Mouse (Mus musculus) adrenal gland, postnatal 4 days (tissue): Measurements from ENCODE around the gene Myh14. TPM values are rescaled to one million over a fixed set of nuclear protein-coding genes. Genes with fewer than 3 reads are reported as not detected.

Experiments
- DNase-seq, 2 experiments: peaks; one replicate each; pipeline ENCODE4 v3.0.0; 2021 to 2022; ENCODE audit warnings: low spot score in 2 of 2, mixed read lengths in 2 of 2
- total RNA-seq, 2 experiments: library from RNA; stranded (reverse); gene quantifications; 2 replicates each; pipeline ENCODE4 v1.2.3; 2021

Myh14 gene
- total RNA-seq, 2 experiments from 2014 or later, result 7.0 to 8.2 TPM

DNA sequence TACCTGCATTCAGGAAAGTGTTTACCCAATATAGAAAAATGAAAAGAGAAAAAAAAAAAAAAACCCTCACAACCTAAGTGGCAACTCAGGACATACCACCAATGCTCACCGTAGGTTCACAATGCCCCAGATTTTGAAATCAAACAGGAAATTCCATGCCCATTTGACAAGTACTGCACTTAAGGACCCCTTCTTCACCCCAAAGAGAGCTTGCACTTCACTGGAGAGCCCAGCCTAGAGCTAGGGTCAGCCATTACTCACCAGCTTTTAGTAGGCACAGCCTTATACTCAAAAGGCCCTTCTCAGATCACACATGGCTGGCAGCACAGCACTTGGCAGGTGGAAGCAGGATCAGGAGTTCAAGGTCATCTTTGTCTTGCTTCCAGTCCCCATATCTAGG lies 87.5 kb downstream of the Myh14 start:
- no peak for DNase-seq

DNA sequence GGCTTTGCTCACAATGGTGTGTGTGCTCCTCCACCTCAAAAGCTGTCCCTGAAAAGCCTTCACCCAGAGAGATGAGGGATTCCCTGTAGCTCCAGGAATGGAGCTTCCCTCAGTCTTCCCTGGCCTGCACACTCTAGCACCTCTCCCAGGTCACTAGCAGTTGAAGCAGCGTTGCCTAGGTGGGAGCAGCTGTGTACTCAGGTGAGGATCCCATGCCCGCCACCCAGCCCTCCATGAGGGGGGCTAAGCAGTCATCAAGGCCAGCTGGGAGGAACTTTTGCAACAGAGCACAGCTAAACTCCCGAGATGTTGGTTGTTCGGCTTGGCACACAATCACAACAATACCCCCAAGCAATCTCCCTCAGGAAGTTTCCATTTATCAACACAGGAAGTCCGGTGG lies 87.9 kb downstream of the Myh14 start:
- DNase-seq, result no peak

DNA sequence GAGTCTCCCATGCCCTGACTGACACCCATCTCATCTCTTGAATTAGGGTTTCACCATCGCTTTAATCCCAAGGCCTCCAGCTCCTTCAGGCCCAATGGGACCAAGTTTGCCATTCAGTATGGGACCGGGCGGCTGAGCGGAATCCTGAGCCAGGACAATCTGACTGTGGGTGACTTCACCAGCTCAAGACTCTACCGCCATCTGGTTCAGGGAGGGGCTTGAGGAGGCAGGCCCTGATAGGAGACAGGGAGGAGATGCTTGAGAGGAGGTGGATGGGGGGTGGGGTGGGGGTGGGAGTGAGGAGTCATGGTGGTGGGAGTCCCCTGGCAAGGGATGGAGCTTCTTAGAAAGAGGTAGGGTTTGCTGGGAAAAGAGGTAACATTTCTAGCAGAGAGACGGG lies 89.0 kb downstream of the Myh14 start:
- no peak for DNase-seq

DNA sequence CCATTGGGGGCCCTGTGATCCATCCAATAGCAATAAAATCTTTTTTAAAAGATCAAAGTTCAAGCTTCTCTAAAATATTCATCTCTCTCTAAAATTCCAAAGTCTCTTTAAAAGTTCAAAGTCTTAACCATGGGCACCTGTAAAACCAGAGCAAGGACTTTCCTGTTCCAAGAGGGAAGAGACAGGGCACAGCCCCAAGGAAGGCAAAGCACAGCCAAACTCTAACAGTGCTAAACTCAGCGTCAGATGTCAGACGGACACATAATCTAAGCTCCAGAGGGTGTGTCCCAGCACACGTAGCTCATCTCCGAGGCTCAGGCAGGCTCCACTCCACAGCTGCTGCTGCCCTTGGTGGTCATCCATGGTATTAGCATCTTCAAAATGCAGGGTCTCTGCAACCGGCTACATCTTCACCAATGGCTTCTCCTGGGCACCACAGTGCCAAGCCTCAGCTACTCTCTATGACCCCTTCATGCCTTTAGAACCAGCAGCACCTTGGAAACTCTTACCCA lies 94.3 kb downstream of the Myh14 start:
- no peak for DNase-seq

DNA sequence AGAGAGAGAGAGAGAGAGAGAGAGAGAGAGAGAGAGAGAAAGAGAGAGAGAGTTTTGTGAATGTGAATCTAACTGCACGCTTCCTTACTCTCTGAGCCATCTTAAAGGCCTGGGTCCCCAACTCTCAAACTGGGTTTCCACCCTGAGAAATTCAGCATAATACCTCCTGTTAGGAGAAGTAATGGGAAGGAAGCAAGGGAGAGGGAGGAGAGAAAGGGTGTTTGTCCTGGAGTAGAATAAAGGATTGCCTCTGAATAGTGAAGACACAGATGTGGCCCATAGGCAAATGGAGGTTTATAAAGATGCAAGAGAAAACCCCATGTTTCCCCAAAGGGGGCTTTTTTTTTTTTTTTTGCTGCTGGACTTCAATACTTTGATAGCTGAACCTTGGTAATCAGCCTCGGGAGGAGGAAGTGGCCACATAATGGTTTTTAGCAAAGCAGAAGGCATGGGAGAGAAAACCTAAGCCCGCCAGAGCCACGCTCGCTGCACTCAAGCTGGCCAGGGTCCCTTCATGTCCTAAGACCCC lies 97.6 kb downstream of the Myh14 start:
- DNase-seq, result no peak

DNA sequence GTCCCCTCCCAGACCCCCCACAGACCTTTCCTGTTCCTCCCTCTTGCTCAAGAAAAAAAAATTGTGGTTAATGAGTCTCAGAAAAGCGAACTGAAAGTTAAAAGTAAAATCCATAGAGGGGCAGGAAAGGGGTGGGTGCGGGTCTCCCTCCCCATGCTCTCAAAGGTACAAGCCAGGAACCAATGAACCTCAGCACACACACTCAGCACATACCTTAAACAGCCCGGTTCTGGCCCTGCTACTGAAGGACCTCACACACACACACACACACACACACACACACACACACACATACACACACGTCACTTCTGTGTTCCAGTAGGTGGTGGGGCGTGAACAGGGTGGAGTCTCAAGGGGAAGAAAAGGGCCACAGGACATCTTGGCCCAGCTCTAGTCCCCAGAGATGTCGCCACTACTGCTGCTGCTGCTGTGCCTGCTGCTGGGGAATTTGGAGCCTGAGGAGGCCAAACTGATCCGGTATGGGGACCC lies 98.4 kb downstream of the Myh14 start, which contains the start of gene Napsa:
Gene Napsa (plus strand): TSS at position 168 of the 489 bp plus-strand sequence.
- no peak for DNase-seq

DNA sequence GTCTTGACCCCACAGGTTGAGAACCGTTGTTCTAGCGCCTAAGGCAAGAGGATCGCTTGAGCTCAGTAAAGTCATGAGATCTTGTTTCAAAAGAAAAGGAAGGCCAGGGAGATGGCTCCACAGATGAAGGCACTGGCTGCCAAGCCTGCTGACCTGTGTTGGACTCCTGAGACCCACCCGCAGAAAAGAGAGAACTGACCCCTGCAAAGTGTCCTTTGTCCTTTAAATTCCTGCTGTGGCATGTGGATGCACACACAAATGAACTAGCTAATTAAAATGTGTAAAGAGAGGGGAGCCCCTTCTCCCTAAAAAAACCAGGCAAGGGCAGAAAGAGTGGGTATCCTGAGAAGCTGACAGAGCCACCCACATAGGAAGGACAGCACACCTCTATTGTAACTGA lies 98.8 kb downstream of the Myh14 start:
- DNase-seq, result no peak

DNA sequence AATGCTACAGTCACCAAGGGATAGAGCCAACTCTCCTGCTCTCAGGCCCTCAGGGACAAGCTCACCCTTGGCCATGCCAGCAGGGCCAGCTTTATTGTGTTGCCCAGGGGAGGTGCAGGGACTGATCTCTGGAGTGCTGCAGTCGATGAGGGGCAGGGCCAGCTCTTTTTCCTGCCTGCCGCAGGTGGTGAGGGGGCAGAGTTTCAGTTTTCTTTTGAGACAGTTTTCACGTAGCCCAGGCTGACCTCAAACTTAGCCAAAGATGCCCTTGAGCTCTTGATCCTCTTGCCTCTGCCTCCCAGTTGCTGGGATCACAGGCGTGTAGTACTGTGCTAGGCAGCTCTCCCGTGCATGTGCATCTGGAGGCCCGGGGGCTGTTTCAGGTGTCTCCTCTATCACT lies 99.7 kb downstream of the Myh14 start:
- DNase-seq, result no peak

DNA sequence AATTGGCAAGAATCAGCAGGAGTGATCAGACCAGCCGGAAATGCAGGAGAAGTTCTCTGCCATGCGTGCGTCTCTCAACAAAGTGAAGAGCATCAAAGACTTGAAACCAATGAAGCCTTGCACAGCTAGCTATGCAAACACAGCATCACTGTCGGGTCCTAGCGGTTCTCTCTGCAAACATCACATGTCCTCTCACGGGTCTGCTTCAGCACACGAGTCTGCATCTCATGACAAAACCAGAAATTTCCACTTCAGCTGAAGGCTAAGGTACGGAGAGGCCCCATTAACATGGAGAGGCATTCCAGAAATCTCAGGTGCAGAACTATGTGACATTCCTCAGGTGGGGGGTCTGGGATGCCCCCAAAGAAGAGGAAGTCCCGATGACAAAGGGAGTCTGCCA lies 101.8 kb downstream of the Myh14 start:
- no peak for DNase-seq

DNA sequence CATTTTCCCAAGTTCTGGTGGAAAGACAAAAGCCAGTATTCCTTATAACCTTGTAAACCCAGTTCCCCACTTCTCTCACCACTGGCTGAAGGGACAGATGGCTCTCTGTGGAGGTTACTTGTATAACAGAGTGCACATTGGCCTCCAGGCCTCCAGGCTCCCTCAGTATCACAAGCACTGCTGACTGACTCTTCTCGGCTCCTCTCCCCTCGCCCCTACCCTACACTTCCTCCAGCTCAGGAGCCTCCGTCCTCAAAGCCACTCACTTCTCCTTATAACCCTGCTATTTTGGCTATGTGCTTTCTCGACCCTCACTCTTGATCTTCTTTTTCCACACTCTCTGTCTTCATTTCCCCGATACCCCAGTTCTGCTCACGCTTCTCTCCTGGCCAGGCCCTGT lies 105.2 kb downstream of the Myh14 start:
- no peak for DNase-seq

DNA sequence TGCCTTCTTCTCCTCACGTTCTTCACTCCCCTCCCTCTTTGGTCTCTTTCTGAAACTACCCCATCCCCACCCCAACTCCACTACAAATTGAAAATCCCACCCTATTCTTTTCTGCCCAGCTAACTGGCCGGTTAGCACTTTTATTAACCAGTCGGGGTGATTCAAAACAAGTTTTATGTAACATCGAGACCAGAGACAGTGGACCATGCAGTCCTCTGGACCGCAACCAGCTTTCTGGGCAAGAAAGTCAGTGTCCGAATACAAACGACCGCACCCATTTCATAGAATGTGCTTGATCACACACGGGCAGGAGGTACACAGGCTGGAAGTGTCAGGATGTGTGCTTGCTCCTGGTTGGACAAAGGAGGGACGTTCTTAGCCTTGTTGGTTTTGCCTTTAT lies 106.2 kb downstream of the Myh14 start:
- no peak for DNase-seq

DNA sequence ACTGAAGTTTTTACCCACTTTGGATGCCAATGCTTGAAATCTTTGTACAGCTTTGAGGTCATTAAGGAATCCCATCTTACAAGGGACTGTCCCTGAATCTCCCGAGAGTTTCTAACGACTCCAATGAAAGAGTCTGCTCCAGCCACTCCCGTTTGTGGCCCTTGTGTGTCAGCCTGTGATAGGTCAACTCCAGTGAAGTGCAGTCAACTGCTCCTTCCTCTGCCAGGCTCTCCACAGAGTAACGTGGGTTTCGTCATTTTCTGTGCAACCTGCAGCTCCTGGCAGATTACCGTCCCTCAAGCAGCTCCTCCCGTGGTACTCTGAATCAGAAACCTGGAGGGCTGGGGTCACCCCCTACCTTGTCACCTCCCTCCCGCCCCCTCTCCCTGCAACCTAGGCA lies 107.4 kb downstream of the Myh14 start:
- no peak for DNase-seq

DNA sequence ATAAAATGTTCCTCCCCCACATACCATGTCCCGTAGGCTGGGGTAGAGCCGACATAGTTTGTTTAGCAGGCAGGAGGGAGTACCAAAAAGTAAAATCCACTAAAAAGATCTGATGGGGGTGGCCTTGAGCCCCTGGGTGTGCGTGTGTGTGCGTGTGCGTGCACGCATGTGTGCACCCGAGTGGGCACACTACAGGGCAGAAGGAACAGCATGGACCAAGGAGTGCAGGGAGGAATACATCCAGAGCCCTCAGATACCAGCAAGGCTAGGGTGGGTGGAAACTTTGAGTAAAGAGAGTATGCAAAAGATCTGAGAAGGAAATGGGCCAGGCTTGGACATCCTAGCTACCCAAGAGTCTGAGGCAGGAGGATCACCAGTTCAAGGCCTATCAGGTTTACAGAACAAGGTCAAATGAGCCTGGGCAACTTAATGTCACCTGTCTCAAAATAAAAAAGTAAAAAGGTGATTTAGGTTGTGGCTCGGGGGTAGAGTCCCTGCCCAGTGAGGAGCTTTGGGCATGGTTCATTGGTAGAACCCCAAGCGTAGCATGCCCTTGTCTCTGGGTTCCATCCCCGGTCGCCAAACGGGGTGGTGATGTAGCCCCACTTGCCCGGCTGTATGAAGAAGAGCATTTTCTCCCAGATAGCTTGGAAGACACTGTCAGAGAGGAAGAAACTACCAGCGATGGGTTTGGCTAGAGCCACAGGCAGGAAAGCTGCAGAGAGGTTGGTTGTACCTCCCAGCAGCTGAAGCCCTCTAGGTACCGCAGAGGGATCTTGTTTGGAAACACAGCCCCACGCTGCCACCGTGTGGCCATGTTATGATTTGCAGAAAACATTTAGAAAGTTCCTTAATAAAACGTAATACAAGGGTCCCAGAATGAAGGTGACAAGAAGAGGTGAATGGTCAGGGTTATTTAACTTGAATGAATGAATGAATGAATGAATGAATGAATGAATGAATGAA lies 109.9 kb downstream of the Myh14 start:
- peak in 1 of 2 experiments; percentile 59 for DNase-seq

DNA sequence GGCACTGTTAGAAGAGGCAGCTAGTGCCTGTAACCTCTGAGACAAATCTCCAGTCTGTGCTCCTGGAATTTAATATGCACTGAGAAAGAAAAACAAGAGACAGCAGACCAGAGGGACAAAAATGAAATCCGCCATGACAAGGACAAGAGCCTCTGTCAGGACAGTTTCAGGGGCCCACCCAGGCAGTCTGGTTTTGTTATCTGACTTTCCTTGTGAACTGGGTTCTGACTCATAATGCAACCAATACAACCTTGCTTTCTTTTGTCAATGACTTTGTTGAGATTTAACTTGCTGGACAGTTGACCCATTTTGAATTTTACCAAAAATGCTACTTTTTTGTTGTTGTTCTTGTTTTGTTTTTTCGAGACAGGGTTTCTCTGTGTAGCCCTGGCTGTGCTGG lies 113.0 kb downstream of the Myh14 start:
- DNase-seq, result no peak

Other genes with a start within 250 kb of the Myh14 start
- gene Lrrc4b, start 241.8 kb downstream of the Myh14 start, total RNA-seq, result 10 to 100 TPM; 18.7 to 18.8 TPM
- gene Aspdh, start 205.5 kb downstream of the Myh14 start, total RNA-seq, result 1 to 10 TPM; 3.2 to 6.2 TPM
- gene Josd2, start 202.9 kb downstream of the Myh14 start, total RNA-seq, result 10 to 100 TPM; 40.3 to 48.1 TPM
- gene Emc10, start 174.3 kb downstream of the Myh14 start, total RNA-seq, result 10 to 100 TPM; 84.1 to 90.2 TPM
- 10 to 100 TPM; 21.6 to 22.7 TPM for gene Fam71e1, start 174.3 kb downstream of the Myh14 start, total RNA-seq
- 1 to 10 TPM; 6.6 to 9.9 TPM for gene Mybpc2, start 146.2 kb downstream of the Myh14 start, total RNA-seq
- 1 to 10 TPM in 1 of 2 experiments, under 1 TPM in 1; 0.84 to 2.9 TPM for gene Spib, start 138.8 kb downstream of the Myh14 start, total RNA-seq
- 10 to 100 TPM; 41.4 to 49.3 TPM for gene Pold1, start 122.0 kb downstream of the Myh14 start, total RNA-seq
- gene Nr1h2, start 116.9 kb downstream of the Myh14 start, total RNA-seq, result 100 to 1,000 TPM; 128 to 129 TPM
- gene Napsa, start 98.5 kb downstream of the Myh14 start, total RNA-seq, result 10 to 100 TPM in 1 of 2 experiments, 1 to 10 TPM in 1; 2.5 to 18.3 TPM
- gene Kcnc3, start 80.2 kb downstream of the Myh14 start, total RNA-seq, result 1 to 10 TPM; 7.6 to 9.9 TPM
- not detected for gene Izumo2, start 37.9 kb upstream of the Myh14 start, total RNA-seq
- 10 to 100 TPM; 42.8 to 43.4 TPM for gene Vrk3, start 77.6 kb upstream of the Myh14 start, total RNA-seq
- 1 to 10 TPM; 1.1 to 1.3 TPM for gene Zfp473, start 80.2 kb upstream of the Myh14 start, total RNA-seq
- gene Nup62, start 145.2 kb upstream of the Myh14 start, total RNA-seq, result 10 to 100 TPM; 60.1 to 65.5 TPM
- 1 to 10 TPM; 1.1 to 1.8 TPM for gene Il4i1, start 145.5 kb upstream of the Myh14 start, total RNA-seq
- gene Atf5, start 145.8 kb upstream of the Myh14 start, total RNA-seq, result 100 to 1,000 TPM in 1 of 2 experiments, 10 to 100 TPM in 1; 59.8 to 104 TPM
- gene Akt1s1, start 178.1 kb upstream of the Myh14 start, total RNA-seq, result 100 to 1,000 TPM; 119 to 134 TPM
- gene Tbc1d17, start 178.2 kb upstream of the Myh14 start, total RNA-seq, result 10 to 100 TPM; 87.9 to 92.0 TPM
- gene Pnkp, start 186.3 kb upstream of the Myh14 start, total RNA-seq, result 10 to 100 TPM; 50.8 to 54.6 TPM
- 100 to 1,000 TPM; 385 to 394 TPM for gene Ptov1, start 198.9 kb upstream of the Myh14 start, total RNA-seq
- 100 to 1,000 TPM; 117 to 121 TPM for gene Med25, start 221.9 kb upstream of the Myh14 start, total RNA-seq
- gene Fuz, start 225.2 kb upstream of the Myh14 start, total RNA-seq, result 10 to 100 TPM; 24.6 to 26.7 TPM